Mouse (Mus musculus) T-helper 17 cell (primary cell): ENCODE data around the gene Pitpnb.

Source experiments
- in situ Hi-C, 2 experiments: fragments of 300-600 bp; cut with MboI, MseI; formaldehyde crosslinking; loops; 1 replicate in 1 of 2; 2 replicates in 1 of 2; pipeline ENCODE4 v1.15.1; 2025; ENCODE audit warnings: high pct_unique_total_duplicates in 2 of 2

Gene Pitpnb

DNA sequence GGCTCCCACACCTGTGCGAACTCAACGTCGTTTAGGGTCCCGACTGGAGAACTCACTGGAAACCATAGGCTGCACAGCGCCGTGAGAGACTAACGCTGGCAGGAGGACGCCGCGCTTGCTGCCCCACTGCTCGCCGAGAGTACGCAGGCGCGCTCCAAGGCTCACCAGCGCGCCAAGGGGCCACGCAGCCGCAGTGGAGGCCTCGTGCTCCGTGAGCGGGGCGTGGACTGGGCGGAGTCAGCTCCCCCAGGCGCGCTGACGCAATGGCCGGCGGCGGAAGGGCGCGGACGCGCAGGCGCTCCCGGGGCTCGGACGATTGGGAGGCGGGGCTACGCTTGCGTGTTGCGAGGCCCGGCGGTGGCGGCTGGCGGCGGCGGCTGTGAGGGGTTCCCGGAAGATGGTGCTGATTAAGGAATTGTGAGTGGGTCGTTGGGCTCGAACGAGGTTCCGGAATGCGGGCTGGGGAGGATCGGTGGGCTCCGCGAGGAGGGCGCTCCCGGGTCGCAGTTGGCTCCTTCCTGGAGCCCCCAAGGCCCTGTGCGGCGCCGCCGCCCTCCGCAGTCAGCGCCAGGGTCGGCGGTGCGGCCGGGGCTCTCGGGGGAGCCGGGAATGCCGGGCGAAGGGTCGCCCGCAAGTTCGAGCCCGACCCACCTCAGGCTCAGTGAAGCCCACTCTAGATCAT lies at the start of gene Pitpnb:
TSS of gene Pitpnb (plus strand) at position 347 of the 682 bp plus-strand sequence.
- in situ Hi-C loops, result no loop called here

DNA sequence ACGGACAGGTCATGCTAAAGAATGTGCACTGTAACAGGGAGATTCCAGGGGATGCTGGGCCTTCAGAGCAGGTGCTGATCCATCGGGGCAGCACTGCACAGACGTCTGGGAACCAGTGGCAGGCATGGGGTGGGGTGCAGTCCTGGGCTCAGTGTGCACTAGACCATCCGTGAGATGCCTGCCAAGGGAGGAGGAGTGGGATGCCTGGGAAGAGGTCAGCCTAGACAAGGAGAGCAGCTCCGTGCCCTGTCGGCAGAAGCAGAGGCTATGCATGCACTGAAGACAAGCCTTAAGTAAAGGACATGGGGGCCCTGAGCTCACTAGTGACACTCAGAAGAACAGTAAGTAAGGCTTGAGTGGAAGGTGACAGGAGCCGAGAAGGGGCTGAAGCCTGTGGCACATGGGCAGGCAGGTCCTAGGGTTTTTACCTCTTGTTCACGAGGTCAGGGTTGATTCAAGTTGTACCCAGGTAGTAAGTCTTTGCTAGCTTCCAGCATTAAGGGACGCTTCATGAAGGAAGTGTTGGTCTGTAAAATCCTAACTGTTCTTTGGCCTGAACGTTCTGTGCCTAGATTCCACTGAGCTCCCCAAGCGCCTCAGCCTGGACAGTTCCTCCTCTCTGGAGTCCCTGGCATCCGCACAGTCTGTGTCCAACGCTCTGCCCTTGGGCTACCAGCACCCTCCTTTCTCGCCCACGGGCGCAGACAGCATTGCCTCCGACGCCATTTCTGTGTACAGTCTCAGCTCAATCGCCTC lies 46.0 kb upstream of the Pitpnb start:
- in situ Hi-C loops, result no loop called here

DNA sequence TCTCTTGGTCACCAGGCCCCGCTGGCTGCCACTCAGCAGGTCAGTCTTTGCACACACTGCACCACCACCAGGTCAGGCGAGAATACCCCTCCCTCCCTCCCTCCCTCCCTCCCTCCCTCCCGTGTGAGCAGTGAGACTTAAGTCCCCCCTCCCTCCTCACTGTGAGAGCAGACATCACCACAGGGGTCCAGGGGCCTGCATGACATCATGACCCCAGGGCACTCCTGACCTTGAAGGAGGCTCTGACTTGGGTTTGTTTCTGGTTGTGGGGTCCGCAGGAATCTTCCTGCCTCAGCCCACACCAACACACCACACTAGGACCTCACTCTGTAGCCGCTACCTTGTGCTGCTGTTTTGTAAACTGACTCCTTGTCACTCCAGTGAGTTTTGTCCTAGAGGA lies 43.0 kb upstream of the Pitpnb start:
- in situ Hi-C loops, result no loop called here

DNA sequence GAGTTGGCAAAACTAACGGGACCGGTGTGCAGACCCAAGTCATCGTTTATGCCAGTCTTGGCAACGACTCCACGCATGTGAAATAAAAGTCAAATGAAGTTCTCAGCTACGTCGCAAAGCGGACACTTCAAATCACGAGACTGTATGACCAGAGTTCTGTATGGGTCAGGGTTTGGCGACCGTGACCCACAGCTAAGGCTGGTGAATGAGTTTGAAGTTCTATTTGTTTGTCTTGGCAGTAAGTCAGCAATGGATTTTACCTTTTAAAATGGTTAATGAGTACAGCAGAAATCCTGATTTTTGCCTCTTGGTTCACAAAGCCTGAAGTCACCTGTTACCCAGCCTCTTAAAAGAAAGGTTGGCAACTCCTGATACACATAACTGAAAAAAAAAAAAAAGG lies 42.1 kb upstream of the Pitpnb start:
- in situ Hi-C loops, result no loop called here

DNA sequence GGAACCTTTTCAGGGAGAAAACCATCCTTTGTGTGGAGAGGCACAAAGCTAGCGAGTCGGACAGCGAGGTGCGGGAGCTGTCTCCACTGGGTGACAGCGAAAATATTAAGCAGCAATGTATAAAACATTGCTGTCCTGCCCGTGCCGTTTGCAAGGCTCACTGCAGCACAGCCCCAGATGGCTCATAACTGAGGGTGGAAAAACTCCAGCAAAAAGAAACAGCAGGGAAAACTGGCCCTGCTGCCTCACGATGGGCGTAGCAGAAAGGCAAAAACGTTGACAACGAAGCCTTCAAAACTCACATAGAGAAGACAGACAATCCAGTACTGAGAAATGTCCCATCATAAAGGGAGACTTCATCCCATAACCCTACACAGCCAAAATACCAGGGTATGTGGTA lies 40.5 kb upstream of the Pitpnb start:
- in situ Hi-C loops, result loop anchor here in 1 of 2 experiments (10.0 kb wide), 1 partner anchor 1735 kb away; no protein-coding TSS in a partner anchor

DNA sequence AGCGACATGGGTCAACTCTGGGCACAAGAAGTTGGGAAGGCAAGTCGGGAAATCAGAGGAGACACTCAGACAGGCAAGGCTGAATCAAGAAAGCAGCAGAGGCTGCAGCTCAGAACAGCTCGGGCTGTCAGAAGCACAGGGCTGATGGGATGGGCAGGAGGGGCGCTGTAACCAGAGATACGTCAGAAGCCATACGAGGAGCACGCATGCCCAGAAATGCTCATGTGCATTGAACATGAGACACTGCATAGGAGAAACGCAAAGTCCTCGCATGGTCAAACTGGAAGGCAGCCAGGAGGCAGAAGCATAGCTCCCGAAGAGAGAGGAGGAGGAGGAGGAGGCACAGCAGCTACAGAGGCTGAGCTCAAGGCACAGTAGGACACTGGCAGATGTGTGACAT lies 38.9 kb upstream of the Pitpnb start:
- in situ Hi-C loops, result loop anchor here in 1 of 2 experiments (10.0 kb wide), 1 partner anchor 1733 kb away; no protein-coding TSS in a partner anchor

DNA sequence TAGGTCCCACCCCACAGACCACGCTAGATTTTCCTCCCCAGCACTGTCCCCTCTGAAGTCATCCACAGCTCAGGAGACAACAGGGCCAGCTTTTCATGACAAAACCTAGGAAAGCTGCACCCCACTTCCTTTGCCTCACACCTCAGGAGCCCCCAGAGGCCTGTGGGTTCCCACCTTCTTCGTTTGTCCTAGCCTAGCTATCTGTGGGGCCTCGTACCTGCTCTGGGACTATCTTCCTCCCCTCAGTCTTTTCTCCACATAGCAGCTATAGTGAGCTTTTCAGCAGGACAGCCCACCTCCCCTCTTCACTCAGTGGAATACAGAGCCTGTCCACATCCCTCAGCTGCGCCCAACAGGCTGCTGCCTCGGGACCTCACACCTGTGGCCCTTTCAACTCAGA lies 32.8 kb upstream of the Pitpnb start:
- in situ Hi-C loops, result loop anchor here in 1 of 2 experiments (10.0 kb wide), 1 partner anchor 1727 kb away; no protein-coding TSS in a partner anchor

DNA sequence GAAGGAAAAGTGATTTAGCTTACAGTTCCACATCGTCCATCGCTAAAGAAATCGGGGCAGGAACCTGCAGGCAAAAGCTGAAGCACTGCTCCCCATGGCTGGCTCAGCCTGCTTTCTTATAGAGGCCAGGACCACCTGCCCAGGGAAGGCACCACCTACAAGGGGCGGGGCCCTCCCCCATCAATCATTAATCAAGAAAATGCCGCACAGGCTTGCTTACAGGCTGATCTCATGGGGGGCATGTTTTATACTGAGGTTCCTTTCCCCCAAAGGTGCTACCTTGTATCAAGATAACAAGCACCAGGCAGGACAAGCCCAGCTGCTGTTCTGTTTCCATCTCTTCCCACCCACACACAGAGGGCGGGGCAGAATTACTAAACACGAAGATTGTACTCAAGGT lies 31.9 kb upstream of the Pitpnb start:
- in situ Hi-C loops, result loop anchor here in 1 of 2 experiments (10.0 kb wide), 1 partner anchor 1726 kb away; no protein-coding TSS in a partner anchor

DNA sequence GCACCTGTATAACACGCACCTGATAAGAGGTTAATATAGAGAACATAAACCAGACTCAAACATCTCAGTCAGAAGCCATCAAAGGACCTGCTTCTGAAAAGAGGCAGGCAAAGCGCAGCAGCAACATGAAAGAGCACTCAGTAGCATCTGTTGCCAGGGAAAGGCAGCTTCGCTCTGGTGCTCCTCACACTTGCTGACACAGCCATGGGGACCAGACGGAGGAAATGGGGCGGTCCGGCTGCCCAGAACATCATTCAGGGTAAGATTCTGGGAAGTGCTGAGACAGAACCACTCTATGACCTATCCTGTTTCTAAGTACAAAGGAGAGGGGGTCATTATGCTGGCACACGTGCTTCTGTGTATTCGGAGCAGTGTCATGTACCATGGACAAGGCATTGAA lies 29.8 kb upstream of the Pitpnb start:
- in situ Hi-C loops, result no loop called here

DNA sequence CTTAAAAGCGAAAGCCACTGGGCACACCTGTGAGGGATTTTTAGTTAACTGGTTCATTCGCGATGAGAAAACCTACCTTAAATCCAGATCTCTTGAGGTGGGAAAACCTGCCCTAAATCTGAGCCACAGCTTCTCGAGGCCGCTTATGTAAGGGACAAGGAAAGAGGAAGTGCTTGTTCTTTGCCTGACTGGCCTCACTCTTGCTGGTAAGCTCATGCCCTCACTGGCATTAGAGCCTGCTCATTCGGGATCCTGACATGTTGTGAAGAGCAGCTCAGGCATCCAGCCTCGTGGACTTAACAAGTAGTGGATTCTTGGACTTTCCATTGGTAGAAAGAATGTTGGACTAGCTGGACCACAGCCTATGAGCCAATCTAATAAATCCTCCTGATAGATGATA lies 28.8 kb upstream of the Pitpnb start:
- in situ Hi-C loops, result no loop called here

DNA sequence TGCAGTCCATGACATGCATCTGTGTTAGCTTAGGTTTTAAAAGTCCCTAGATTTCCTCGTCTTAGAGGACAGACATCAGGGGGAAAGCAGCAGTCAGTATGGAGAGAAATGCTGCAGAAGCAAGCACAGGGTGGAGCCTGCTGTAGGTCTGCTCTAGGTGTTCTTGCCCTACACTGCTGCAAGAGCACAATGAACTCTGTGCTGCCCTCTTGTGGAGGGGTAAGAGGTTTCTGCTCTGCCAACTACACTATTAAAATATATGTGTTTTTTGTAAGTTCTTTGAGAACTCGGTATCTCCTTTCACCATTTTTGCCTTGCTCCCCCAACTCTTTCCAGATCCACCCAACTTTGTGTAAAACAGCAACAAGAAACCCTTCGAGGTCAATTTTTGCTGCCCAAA lies 25.8 kb upstream of the Pitpnb start:
- in situ Hi-C loops, result no loop called here

DNA sequence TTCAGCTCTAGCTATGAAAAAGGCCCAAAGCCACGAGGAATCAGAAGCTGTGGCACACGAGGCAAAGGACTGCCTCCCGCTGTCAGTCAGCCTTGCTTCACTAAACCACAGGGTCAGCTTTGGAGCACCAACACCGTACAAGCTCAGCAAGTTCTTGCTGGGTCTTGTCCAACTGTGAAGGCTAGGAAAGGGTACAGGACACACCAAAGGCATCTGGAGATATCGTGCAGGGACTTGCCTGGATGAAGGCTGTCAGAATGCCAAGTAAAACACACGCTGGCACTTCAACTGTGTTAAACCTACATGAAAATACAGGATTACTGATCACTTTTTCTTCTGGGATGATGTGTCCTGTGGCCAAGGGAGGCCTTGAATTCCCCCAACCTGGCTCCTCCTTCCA lies 20.4 kb upstream of the Pitpnb start:
- in situ Hi-C loops, result no loop called here

DNA sequence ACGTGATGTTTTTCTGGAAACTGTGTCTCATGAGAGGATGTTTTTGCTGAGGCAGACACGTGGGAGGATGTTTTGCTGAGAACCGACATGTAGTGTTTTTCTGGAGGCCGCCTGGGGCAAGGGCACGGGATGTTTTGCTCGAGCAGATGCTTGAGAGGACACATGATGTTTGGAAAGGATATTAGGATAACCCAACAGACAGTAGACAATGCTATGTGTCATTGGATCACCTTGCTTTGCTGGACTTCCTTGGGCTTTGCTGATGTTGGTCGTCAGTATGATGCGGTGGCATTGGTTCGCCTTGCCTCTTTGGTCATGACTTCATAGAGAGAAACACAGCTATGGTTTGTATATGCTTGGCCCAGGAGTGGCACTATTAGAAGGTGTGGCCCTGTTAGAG lies 16.7 kb upstream of the Pitpnb start:
- in situ Hi-C loops, result no loop called here

DNA sequence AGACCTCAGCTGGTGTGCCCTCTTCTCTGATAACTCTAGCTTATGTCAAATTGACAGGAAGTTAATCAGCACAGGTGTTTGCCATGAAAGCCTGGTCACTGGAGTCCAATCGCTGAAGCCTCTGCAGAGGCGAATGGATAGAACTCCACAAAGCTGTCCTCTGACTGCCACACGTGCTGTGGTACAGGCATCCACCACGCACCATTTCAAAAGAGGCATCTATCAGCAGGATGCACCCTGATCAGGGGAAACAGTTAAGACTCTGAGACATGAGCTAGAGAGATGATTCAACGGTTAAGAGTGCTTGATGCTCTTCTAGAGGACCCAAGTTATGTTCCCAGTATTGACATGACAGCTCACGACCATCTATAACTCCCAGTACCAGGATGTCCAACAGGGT lies 15.5 kb upstream of the Pitpnb start:
- in situ Hi-C loops, result no loop called here

DNA sequence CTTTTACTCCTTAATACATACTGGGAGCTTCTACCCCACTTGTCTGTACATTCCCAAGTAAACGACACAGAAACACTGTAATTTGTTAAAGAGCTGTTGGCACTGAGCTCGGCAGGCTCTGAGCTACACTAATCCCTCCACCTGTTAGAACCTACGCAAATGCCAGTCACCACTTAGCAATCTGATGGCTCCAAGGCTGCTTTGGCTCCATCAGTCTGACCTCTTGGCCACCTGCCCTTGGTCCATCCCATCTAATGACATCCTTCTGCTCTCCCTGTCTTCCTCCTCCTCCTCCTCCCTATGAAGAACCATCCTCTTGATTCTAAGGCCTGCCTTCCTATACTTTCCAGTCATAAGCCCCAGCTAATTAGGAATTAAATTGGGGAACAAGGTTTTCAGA lies 13.0 kb upstream of the Pitpnb start:
- in situ Hi-C loops, result no loop called here

DNA sequence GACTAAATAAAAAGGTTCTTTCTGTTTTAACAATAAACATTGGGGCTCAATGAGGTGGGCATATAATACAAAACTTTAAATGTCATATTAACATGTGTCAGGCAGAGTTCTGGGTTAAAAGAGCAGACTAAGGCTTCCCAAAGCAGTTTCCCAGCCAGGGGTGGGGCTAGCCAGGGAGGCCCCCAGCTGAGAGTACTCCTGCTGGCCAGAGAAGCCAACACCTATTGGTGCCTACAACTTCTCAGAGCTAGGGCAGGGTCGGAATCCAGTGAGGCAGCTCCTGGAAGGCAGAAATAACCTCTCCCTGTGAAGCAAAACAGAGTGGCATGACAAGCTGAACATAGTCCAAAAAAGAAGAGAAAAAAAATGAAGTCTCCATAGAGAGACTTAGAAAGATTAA lies 11.6 kb upstream of the Pitpnb start:
- in situ Hi-C loops, result no loop called here

DNA sequence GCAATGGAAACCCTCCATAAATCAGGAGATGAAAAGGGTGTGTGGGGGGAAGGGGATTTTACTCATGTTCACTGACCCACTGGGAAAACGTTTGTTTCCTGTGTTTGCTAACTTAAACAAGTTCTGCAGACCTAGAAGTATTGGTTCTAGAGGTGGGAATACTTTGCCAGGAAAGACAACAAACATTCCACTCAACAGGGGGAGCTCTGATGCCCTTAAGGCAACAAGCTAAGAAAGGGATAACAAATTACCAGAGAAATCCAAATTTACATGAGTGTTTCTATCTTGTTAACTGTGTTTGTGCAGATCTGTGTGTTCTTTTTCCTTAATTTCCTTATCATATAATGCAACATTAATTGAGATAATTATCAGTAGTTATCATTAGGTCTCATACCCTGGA lies 4.8 kb upstream of the Pitpnb start:
- in situ Hi-C loops, result no loop called here

DNA sequence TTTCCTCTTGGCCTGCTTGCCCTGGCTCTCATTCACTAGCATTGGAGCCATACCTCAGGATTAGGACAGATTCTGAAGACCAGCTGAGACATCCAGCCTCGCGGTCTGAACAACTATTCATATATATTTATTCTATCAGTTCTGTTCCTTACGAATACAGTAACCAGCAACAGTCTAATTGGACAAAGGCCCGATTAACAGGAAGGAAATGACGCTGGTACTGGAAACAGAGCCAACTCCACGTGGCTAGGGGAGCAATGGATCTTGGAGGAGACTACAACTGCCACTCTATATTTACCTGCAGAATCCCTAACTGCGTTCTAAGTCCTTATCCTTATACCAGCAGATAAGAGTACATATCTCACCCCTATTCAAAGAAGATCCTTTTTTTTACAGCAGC lies 3.1 kb upstream of the Pitpnb start:
- in situ Hi-C loops, result no loop called here

DNA sequence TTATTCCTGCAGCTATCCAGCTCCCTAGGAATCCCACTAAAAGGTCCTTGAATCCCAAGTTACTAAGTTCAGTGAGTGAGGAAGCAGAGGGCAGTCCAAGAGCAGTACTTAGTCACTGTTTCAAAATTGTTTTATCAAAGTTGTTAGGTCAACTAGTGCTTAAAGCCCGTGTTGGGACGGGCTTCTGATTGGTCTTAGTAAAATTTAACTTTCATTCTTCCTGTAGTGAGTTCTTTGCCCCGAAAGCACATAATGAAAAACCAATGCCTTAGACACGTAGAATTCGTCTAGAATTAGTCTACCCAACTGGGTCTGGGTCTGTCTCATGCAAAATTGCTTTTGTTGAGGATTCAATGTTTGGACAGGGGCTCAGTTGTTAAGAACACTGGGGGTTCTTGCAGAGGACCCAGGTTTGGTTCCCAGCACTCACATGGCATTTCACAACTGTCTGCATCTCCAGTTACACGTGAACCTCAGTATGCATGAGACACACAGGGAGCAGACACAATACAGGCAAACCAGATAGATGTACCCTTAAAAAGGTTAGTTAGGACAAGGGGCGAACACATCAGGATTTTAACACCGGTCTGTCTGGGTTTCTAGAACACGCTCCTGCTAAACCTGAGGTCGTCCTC lies 664 bp upstream of the Pitpnb start:
- in situ Hi-C loops, result no loop called here

DNA sequence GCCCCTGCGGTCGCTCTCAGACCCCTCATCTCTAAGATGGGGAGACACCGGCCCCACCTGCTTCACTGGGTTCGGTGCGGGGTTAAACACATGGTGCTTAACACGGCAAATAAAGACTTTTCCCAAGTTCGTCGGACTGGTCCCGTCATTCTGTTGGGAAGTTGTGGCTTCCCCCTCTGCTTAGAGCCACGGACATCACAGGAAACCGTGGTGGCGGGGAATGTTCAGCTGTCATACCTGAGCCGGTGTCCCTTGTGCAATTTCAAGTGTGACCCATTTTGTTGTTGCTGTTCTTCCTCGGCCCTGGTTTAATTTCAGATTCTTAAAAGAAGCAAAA lies 504 bp downstream of the Pitpnb start:
- in situ Hi-C loops, result no loop called here

DNA sequence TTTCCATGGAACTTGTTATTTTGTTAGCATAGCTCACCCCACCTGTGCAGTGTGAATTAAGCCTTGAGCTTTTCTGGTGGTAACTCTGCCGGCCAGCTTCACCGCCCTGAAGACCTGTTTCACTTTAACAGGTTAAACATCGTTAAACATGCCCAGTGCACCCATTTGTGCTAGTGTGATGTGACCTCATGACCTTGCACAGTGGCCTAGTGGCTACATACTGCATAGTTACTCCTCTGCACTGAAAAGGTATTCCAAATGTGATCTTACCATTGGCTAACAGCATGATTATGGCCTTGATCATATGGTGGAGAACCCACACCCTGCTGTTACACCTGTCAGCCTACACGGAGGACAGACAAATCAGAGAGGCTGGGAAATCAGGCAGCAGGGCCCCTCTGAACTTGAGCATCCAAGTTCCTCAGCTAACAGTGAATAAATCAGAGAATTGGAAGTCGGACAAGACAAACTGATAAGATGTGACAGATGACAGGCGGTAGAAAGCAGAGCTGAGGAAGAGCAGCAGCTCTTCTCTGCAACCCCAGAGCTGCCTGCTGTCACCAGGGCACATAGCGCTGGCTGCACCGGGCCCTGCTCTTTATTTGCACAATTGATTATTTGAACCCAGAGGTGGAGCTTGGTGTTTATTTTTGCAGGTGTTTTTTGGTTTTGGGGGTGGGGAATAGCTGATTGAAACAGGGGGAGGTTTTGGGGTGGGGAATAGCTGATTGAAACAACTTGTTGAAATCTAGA lies 5.6 kb downstream of the Pitpnb start:
- in situ Hi-C loops, result no loop called here

DNA sequence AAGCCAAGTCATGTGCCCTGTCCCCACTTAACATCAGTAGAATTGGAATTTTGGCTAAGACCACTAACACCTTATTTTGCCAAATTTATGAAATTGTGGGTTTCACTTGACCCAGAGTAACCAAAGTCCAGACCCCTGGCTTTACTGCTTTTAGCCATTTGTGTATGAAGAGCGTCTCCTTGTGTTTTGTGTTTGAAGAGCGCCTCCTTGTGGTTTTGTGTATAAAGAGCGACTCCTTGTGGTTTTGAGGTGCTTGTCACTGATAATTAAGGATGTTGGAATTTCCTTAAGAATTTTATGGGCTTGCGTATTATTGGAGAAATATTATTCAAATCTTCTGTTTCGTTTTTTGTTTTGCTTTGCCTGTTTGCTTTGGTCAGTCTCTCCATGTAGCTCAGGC lies 11.0 kb downstream of the Pitpnb start:
- in situ Hi-C loops, result no loop called here
